ENCODE assay signal across 9 mouse cellular contexts in the genomic region with DNA sequence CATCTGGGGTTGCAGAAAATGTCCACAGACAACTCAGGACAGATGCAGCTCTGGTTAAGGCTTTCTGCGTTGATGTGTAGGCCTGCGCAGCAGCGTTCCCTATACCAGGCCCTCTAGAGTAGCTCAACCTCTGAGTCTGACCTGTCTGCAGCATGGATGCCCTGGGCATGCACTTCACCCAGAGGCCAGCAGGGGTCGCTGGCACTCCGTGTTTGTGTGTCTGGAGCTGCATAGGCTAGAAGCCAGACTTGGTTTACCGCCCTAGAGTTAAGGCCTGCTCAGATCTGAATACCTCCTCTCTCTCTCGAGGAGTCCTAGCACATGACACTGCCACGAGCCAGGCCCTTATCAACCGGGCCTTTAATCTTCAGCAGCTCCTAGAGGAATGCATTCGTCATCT.
DNase-seq lines count a peak whose midpoint lies in the region; ATAC-seq lines count a peak whose summit lies in the region.
"Had no signal": no experiment of that assay in that cellular context is flagged by ENCODE, and none has a peak within 500 bp of the region (broad histone marks: within the 10 kb centered on the region; RNA-seq: fewer than 3 reads in every experiment).

No protein-coding gene starts in this region.

- H3K4me2 ChIP-seq in lung, embryonic 16.5 days (ENCODE audit: low read depth, low read length), result no peak overlapping the region
- H3K4me2 ChIP-seq: lung, embryonic 15.5 days had no signal

- no peak overlapping the region for H3K4me3 ChIP-seq in lung, embryonic 16.5 days (ENCODE audit: low read length)
- H3K4me3 ChIP-seq: lung, embryonic 15.5 days had no signal

- H3K4me1 ChIP-seq in lung, embryonic 16.5 days (replicated peaks; ENCODE audit: control insufficient read depth, insufficient read depth, low read length), result no peaks in the 10 kb centered on the region
- H3K4me1 ChIP-seq: lung, embryonic 15.5 days had no signal

- whole genome bisulfite sequencing in lung, embryonic 16.5 days, result 18% methylated on average over 10 of the region's 10 CpGs

- H3K9me3 ChIP-seq in lung, embryonic 16.5 days (ENCODE audit: control insufficient read depth, low read length), result no peaks in the 10 kb centered on the region
- H3K9me3 ChIP-seq: lung, embryonic 15.5 days had no signal

- H3K27me3 ChIP-seq in lung, embryonic 16.5 days (ENCODE audit: control insufficient read depth, insufficient read depth, low read depth, low read length), result no peaks in the 10 kb centered on the region
- H3K27me3 ChIP-seq: lung, embryonic 15.5 days had no signal

- peak; percentile 48 to 55; a peak in 2 of 4 replicates for ATAC-seq in hematopoietic stem cell, adult 5-6 weeks (replicated peaks in 1 of 2; ENCODE audit: insufficient read depth in 1 of 2, low FRiP score in 2 of 2, low TSS enrichment in 1 of 2, low read depth in 1 of 2, poor library complexity in 2 of 2, severe bottlenecking in 2 of 2)
- ATAC-seq in lung, embryonic 16.5 days (ENCODE audit: low read depth), result peak; percentile 40

- H3K36me3 ChIP-seq in lung, embryonic 16.5 days (ENCODE audit: control insufficient read depth, insufficient read depth, low read length), result no peaks in the 10 kb centered on the region
- H3K36me3 ChIP-seq: lung, embryonic 15.5 days had no signal

- no peak overlapping the region for H3K9ac ChIP-seq in lung, embryonic 16.5 days (ENCODE audit: low read length)
- H3K9ac ChIP-seq: lung, embryonic 15.5 days had no signal

- no peak overlapping the region for H3K27ac ChIP-seq in lung, embryonic 16.5 days (ENCODE audit: low read length)
- H3K27ac ChIP-seq: lung, embryonic 15.5 days had no signal

- DNase-seq in MEL-GATA-1-ER (ENCODE audit: extremely low read depth, low read depth), result peak; percentile 33
- peak; percentile 49 for DNase-seq in cerebellum, adult 8-10 months
- DNase-seq in forelimb bud, embryonic 11.5 days (ENCODE audit: low read depth, low spot score), result peak; percentile 84
- DNase-seq in layer of hippocampus, adult 8-10 months (ENCODE audit: low spot score in 2 of 2), result peak; percentile 62 to 80
- peak; percentile 82 for DNase-seq in ovary, postnatal 14 days (ENCODE audit: low spot score)
- peak; percentile 83 for DNase-seq in thymus, postnatal 25 days

Comparison
In these comparisons a context has a peak if more than half of its experiments do, and no peak if none do; other contexts are left out.
1. DNase-seq: peak in every context shown above with its lines; median percentile 84 in forelimb bud, embryonic 11.5 days; 83 in thymus, postnatal 25 days; 82 in ovary, postnatal 14 days; 71 in layer of hippocampus, adult 8-10 months; 49 in cerebellum, adult 8-10 months; 33 in MEL-GATA-1-ER.